Mouse (Mus musculus) C2C12 (cell line): ENCODE results near the gene Fstl1. TPM values are rescaled to one million over a fixed set of nuclear protein-coding genes. Genes with fewer than 3 reads are reported as not detected.

Experiments
- H3K27me3 ChIP-seq: one replicate; pipeline ENCODE4 v1.6.1; 2011; ENCODE audit not compliant: control insufficient read depth, insufficient read depth, insufficient read length
- H3K36me3 ChIP-seq: one replicate; pipeline ENCODE4 v1.6.1; 2011; ENCODE audit not compliant: control insufficient read depth, insufficient read depth
- H3K4me3 ChIP-seq: one replicate; pipeline ENCODE4 v1.5.1; 2011; ENCODE audit warnings: mild to moderate bottlenecking, control low read depth; ENCODE audit not compliant: poor library complexity, insufficient read depth, severe bottlenecking
- H3K79me2 ChIP-seq: one replicate; pipeline ENCODE4 v1.6.1; 2011; ENCODE audit not compliant: control insufficient read depth, insufficient read depth
- H3K79me3 ChIP-seq: one replicate; pipeline ENCODE4 v1.6.1; 2011; ENCODE audit warnings: low read depth, control low read depth
- H3ac ChIP-seq: one replicate; pipeline ENCODE3; 2011; ENCODE audit warnings: low read depth; ENCODE audit not compliant: control insufficient read depth, insufficient read length
- CEBPB ChIP-seq: IDR thresholded peaks from one replicate; pipeline ENCODE4 v1.6.1; 2011; ENCODE audit warnings: low read depth, mild to moderate bottlenecking, control low read depth, moderate library complexity
- CTCF ChIP-seq: IDR thresholded peaks from one replicate; pipeline ENCODE4 v1.5.1; 2011; ENCODE audit not compliant: control insufficient read depth, insufficient read depth, insufficient read length
- FOSL1 ChIP-seq: IDR thresholded peaks from one replicate; pipeline ENCODE4 v1.8.0; 2011; ENCODE audit warnings: mild to moderate bottlenecking, low read length; ENCODE audit not compliant: poor library complexity, insufficient read depth, severe bottlenecking
- MAX ChIP-seq: IDR thresholded peaks from one replicate; pipeline ENCODE4 v1.6.1; 2011; ENCODE audit warnings: mild to moderate bottlenecking, control low read depth
- MYOD1 ChIP-seq: IDR thresholded peaks from one replicate; pipeline ENCODE4 v1.6.1; 2011; ENCODE audit warnings: low read depth; ENCODE audit not compliant: control insufficient read depth, insufficient read length
- MYOG ChIP-seq: IDR thresholded peaks from one replicate; pipeline ENCODE4 v1.6.1; 2011; ENCODE audit not compliant: control insufficient read depth, insufficient read length; ENCODE audit errors: extremely low read depth
- USF1 ChIP-seq: IDR thresholded peaks from one replicate; pipeline ENCODE4 v1.6.1; 2011; ENCODE audit warnings: low read depth, mild to moderate bottlenecking, control low read depth, moderate library complexity
- polyA plus RNA-seq: library from polyadenylated mRNA; unstranded; fragments of >200 nt; fragmentation: generic; extraction: Trizol; gene quantifications from one replicate; pipeline ENCODE4 v1.2.1, GENCODE M21; 2012; ENCODE audit warnings: missing spikeins

Gene Fstl1
- polyA plus RNA-seq, 1 experiment = 153 TPM

- Histone ChIP-seq H3K79me2 (peaks cover 46% of the 10 kb centered on the region), H3K36me3 (peaks cover 55% of the 10 kb centered on the region), H3ac (no peak overlapping the region), H3K27me3 (no peaks in the 10 kb centered on the region), H3K79me3 (peaks cover 40% of the 10 kb centered on the region), H3K4me3 (no peak overlapping the region)
- TF ChIP-seq FOSL1 (no peak), MYOD1 (no peak), USF1 (no peak)
These were observed 19.6 kb downstream of the Fstl1 start for GRCm38 (mm10) chr16:37796270-37796669.

GRCm38 (mm10) chr16:37801097-37801496, 24.4 kb downstream of the Fstl1 start:
- no peak overlapping the region for H3ac ChIP-seq
- no peaks in the 10 kb centered on the region for H3K27me3 ChIP-seq
- H3K79me2 ChIP-seq = no peaks in the 10 kb centered on the region
- TF ChIP-seq CEBPB (peak; percentile 91), CTCF (no peak), MYOG (no peak), FOSL1 (peak; percentile 73), MAX (peak; percentile 97), MYOD1 (peak; percentile 73), USF1 (peak; percentile 13)
- H3K79me3 ChIP-seq = peaks cover under 1% of the 10 kb centered on the region
- H3K36me3 ChIP-seq = peaks cover 37% of the 10 kb centered on the region
- no peak overlapping the region for H3K4me3 ChIP-seq

- Histone ChIP-seq H3K4me3 (no peak overlapping the region), H3K36me3 (peaks cover 41% of the 10 kb centered on the region), H3K79me3 (peaks cover 1% of the 10 kb centered on the region), H3K79me2 (peaks cover 12% of the 10 kb centered on the region), H3ac (no peak overlapping the region), H3K27me3 (no peaks in the 10 kb centered on the region)
- TF ChIP-seq USF1 (no peak), MYOD1 (no peak), CTCF (no peak), MYOG (no peak), FOSL1 (no peak), MAX (no peak), CEBPB (no peak)
These were observed 26.1 kb downstream of the Fstl1 start for GRCm38 (mm10) chr16:37802686-37803295.

GRCm38 (mm10) chr16:37803387-37803950, 26.8 kb downstream of the Fstl1 start:
- Histone ChIP-seq H3K27me3 (no peaks in the 10 kb centered on the region), H3K79me3 (peaks cover 1% of the 10 kb centered on the region), H3K36me3 (peaks cover 46% of the 10 kb centered on the region), H3ac (no peak overlapping the region), H3K79me2 (peaks cover 12% of the 10 kb centered on the region), H3K4me3 (no peak overlapping the region)
- no peak for TF ChIP-seq CEBPB
- no peak for TF ChIP-seq MAX
- no peak for TF ChIP-seq MYOG
- no peak for TF ChIP-seq FOSL1
- TF ChIP-seq CTCF = no peak
- TF ChIP-seq MYOD1 = no peak
- TF ChIP-seq USF1 = no peak

- H3K27me3 ChIP-seq = no peaks in the 10 kb centered on the region
- no peak for TF ChIP-seq CEBPB
- no peak for TF ChIP-seq MYOD1
- no peak for TF ChIP-seq MAX
- no peak for TF ChIP-seq FOSL1
- TF ChIP-seq CTCF = no peak
- no peak for TF ChIP-seq MYOG
- no peak for TF ChIP-seq USF1
- no peak overlapping the region for H3ac ChIP-seq
- H3K79me2 ChIP-seq = peaks cover 25% of the 10 kb centered on the region
- no peak overlapping the region for H3K4me3 ChIP-seq
- peaks cover 4% of the 10 kb centered on the region for H3K79me3 ChIP-seq
- peaks cover 59% of the 10 kb centered on the region for H3K36me3 ChIP-seq
These were observed 29.2 kb downstream of the Fstl1 start for GRCm38 (mm10) chr16:37805746-37806495.

GRCm38 (mm10) chr16:37807269-37807668, 30.6 kb downstream of the Fstl1 start:
- Histone ChIP-seq H3K36me3 (peaks cover 57% of the 10 kb centered on the region), H3K79me2 (peaks cover 33% of the 10 kb centered on the region), H3K4me3 (no peak overlapping the region), H3K27me3 (no peaks in the 10 kb centered on the region), H3ac (no peak overlapping the region), H3K79me3 (peaks cover 4% of the 10 kb centered on the region)
- TF ChIP-seq CTCF = no peak
- TF ChIP-seq CEBPB = no peak
- no peak for TF ChIP-seq MYOD1
- no peak for TF ChIP-seq MYOG
- no peak for TF ChIP-seq USF1
- no peak for TF ChIP-seq MAX
- TF ChIP-seq FOSL1 = no peak
